Mouse (Mus musculus) spleen, adult 2 months (tissue): ENCODE data around the gene Pakap.

Experiments used
- CTCF ChIP-seq: fragments of 200-500 bp; IDR thresholded peaks from 2 replicates; pipeline ENCODE4 v1.5.1; 2011; ENCODE audit warnings: mild to moderate bottlenecking, inconsistent platforms; ENCODE audit not compliant: insufficient read depth, insufficient read length, insufficient replicate concordance; ENCODE audit errors: extremely low read depth
- POLR2A ChIP-seq: fragments of 200-500 bp; IDR thresholded peaks from 2 replicates; pipeline ENCODE4 v1.6.1; 2011; ENCODE audit warnings: low read depth, low read length, inconsistent platforms

GRCm38 (mm10) chr4:57771558-57772219, 203.7 kb downstream of the Pakap start:
- no peak for TF ChIP-seq POLR2A
- TF ChIP-seq CTCF = no peak
